Mouse (Mus musculus): Measurements from ENCODE around the gene Gm28308. TPM values are rescaled to one million over a fixed set of nuclear protein-coding genes. Genes with fewer than 3 reads are reported as not detected.

Gene Gm28308
- total and polyA plus RNA-seq, 3 experiments: not detected

GRCm38 (mm10) chr6:52163366-52164031, 49.6 kb downstream of the Gm28308 start:
- Histone ChIP-seq H3K79me2 (replicated peaks; ENCODE audit: control insufficient read depth, extremely low read depth, insufficient read depth, poor library complexity, severe bottlenecking) (peaks cover 7% of the 10 kb centered on the region; the same call in 1 of the 2 replicates), H3K27ac (ENCODE audit: insufficient read depth, low read depth) (no peak overlapping the region), H3K4me1 (ENCODE audit: control insufficient read depth in 1 of 2, insufficient read depth in 2 of 2) (peaks cover 0 to 10% of the 10 kb centered on the region in 2 experiments; a peak in 2 of 4 replicates), H3K9ac (ENCODE audit: insufficient read depth, low read depth) (no peak overlapping the region), H3K27me3 (replicated peaks) (no peaks in the 10 kb centered on the region), H3K36me3 (replicated peaks in 1 of 2; ENCODE audit: control insufficient read depth in 1 of 2, insufficient read depth in 1 of 2, low read length in 1 of 2) (peaks cover 6 to 43% of the 10 kb centered on the region in 2 experiments), H3K4me3 (replicated peaks in 1 of 3; ENCODE audit: low read depth in 2 of 3, low read length in 2 of 3, poor library complexity in 1 of 3) (no peak overlapping the region), H3K4me2 (ENCODE audit: insufficient read depth, low read depth, poor library complexity, severe bottlenecking) (no peak overlapping the region), H3K9me3 (replicated peaks; ENCODE audit: low read length) (no peaks in the 10 kb centered on the region)
- in situ Hi-C loops (cut with MboI; ENCODE audit: low pct_ligation_motif_present, low pct_unique_long_range_greater_than_20kb, low sequenced_read_pairs): no loop called here
- DNase-seq (ENCODE audit: extremely low read depth): no peak
- dilution Hi-C loops (cut with MboI; ENCODE audit: extremely low pct_ligation_motif_present, extremely low pct_unique_long_range_greater_than_20kb, low sequenced_read_pairs): no loop called here
- TF ChIP-seq MEF2A (IDR thresholded peaks at IDR 0.05; ENCODE audit: borderline replicate concordance, low read depth, low read length) (no peak), POLR2AphosphoS2 (IDR thresholded peaks at IDR 0.05; ENCODE audit: low read depth, low read length) (no peak), ZC3H11A (IDR thresholded peaks at IDR 0.05; ENCODE audit: low read depth, low read length) (no peak), NELFE (IDR thresholded peaks at IDR 0.05; ENCODE audit: low read depth, low read length) (no peak), ELF1 (IDR thresholded peaks at IDR 0.05; ENCODE audit: low read depth, low read length) (no peak), SMC3 (IDR thresholded peaks at IDR 0.05; ENCODE audit: low read depth, low read length) (no peak), MAZ (IDR thresholded peaks at IDR 0.05; ENCODE audit: low read depth, low read length) (no peak), TBP (conservative IDR thresholded peaks at IDR 0.05; ENCODE audit: low read depth, low read length) (no peak), MYC (IDR thresholded peaks at IDR 0.05; ENCODE audit: low read depth, low read length) (no peak), POLR2A (IDR thresholded peaks at IDR 0.05; ENCODE audit: low read depth, low read length) (no peak), CTCF (conservative IDR thresholded peaks at IDR 0.05 in 1 of 2, IDR thresholded peaks at IDR 0.05 in 1 of 2; ENCODE audit: low read depth in 2 of 2, low read length in 2 of 2) (no peak), CHD2 (IDR thresholded peaks at IDR 0.05; ENCODE audit: low read length) (no peak), CHD1 (IDR thresholded peaks at IDR 0.05; ENCODE audit: low read depth, low read length) (no peak), USF1 (IDR thresholded peaks at IDR 0.05; ENCODE audit: low read depth, low read length) (no peak), EP300 (IDR thresholded peaks at IDR 0.05; ENCODE audit: low read length) (no peak)

DNA sequence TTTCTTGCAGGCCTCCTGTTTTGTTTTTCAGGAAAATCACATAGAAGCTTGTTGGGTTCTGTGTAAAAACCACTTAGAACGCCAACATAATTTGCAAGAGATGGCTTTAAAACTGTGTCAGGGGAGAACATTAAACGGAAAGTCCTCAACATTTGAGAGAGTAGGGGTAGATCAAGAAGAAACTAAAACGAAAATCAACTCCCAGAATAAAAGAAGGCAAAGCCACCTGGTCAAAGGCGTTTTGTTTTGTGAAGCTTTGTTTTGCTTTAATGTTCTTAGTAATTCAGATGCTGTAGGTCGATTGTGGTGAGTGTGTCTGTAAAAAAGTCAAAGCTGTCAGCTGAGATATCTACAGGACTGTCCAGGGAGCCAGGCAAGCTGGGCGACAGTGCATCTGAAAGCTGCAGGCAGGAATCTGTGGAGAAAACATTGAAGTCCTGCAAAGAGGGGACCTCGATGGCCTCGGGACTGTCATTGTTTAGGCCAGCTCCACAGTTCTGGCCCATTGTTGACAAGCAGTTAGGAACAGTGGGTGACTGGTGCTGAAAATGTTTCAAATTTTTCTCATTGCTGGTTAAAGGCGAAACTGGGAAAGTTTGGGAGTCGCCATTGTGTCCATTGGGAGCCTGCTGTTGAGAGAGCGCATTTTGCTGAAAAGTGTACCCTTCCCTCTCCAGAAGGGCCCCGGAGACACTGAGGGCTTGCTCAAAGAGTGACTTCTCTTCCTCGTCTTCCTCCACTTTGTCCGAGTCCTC, 50.4 kb downstream of the Gm28308 start:
- in situ Hi-C loops (cut with MboI; ENCODE audit: low pct_ligation_motif_present, low pct_unique_long_range_greater_than_20kb, low sequenced_read_pairs): no loop called here
- H3K27ac ChIP-seq (ENCODE audit: insufficient read depth, low read depth): no peak overlapping the region
- H3K36me3 ChIP-seq (replicated peaks in 1 of 2; ENCODE audit: control insufficient read depth in 1 of 2, insufficient read depth in 1 of 2, low read length in 1 of 2): peaks cover 6 to 38% of the 10 kb centered on the region in 2 experiments
- H3K9ac ChIP-seq (ENCODE audit: insufficient read depth, low read depth): no peak overlapping the region
- DNase-seq (ENCODE audit: extremely low read depth): no peak
- H3K4me2 ChIP-seq (ENCODE audit: insufficient read depth, low read depth, poor library complexity, severe bottlenecking): no peak overlapping the region
- H3K4me1 ChIP-seq (ENCODE audit: control insufficient read depth in 1 of 2, insufficient read depth in 2 of 2): peaks cover 0 to 12% of the 10 kb centered on the region in 2 experiments; a peak in 2 of 4 replicates
- TF ChIP-seq CHD1 (IDR thresholded peaks at IDR 0.05; ENCODE audit: low read depth, low read length) (no peak), IRF4 (IDR thresholded peaks at IDR 0.05; ENCODE audit: low read depth, low read length) (no peak), ZC3H11A (IDR thresholded peaks at IDR 0.05; ENCODE audit: low read depth, low read length) (no peak)
- no peak overlapping the region for H3K4me3 ChIP-seq (replicated peaks in 1 of 3; ENCODE audit: low read depth in 2 of 3, low read length in 2 of 3, poor library complexity in 1 of 3)
- dilution Hi-C loops (cut with MboI; ENCODE audit: extremely low pct_ligation_motif_present, extremely low pct_unique_long_range_greater_than_20kb, low sequenced_read_pairs): no loop called here
- H3K79me2 ChIP-seq (replicated peaks; ENCODE audit: control insufficient read depth, extremely low read depth, insufficient read depth, poor library complexity, severe bottlenecking): peaks cover 7% of the 10 kb centered on the region; the same call in 1 of the 2 replicates
- H3K27me3 ChIP-seq (replicated peaks): no peaks in the 10 kb centered on the region
- H3K9me3 ChIP-seq (replicated peaks; ENCODE audit: low read length): no peaks in the 10 kb centered on the region
